Mouse (Mus musculus) NIH3T3 (cell line): Measurements from ENCODE around the gene Fzd5.

Source experiments
- DNase-seq: peaks from one replicate; pipeline ENCODE4 v3.0.0-alpha.2; 2012; ENCODE audit warnings: low read depth

Fzd5 gene

GRCm38 (mm10) chr1:64684440-64684839 is 53.1 kb downstream of the Fzd5 start:
- no peak for DNase-seq

- no peak for DNase-seq
Observed at GRCm38 (mm10) chr1:64683039-64683438, 54.5 kb downstream of the Fzd5 start.

- DNase-seq, result no peak
Observed at GRCm38 (mm10) chr1:64681499-64681898, 56.1 kb downstream of the Fzd5 start.
